Mouse (Mus musculus): Measurements from ENCODE around the gene Wrb.

The Wrb gene

DNA sequence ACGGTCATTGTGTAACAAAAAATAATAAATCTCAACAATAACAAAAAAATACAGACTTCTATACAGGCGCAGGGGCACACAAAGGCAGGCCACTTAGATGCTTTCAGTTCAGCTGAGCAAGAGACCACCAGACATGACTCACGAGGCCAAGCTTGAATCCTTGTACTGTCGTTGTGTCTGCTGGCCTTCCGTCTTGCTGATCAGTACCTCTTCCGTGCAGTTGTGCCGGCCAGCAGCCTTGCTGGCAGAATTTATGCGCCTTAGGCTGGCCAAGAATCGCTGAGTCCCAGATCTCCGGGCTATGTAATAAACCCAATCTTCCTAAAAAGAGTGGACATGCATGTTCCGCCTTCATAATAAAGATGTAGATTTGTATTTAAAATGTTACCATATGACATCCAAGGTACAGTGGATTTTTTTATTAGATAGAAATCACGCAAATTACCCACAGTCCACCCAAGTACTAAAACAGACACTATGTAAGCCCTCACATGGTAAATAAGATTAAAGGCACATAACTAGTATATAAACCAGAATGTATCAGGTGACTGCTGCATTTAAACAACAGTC, 13.4 kb downstream of the Wrb start:
- DNase-seq (ENCODE audit: low read depth, low spot score): no peak

DNA sequence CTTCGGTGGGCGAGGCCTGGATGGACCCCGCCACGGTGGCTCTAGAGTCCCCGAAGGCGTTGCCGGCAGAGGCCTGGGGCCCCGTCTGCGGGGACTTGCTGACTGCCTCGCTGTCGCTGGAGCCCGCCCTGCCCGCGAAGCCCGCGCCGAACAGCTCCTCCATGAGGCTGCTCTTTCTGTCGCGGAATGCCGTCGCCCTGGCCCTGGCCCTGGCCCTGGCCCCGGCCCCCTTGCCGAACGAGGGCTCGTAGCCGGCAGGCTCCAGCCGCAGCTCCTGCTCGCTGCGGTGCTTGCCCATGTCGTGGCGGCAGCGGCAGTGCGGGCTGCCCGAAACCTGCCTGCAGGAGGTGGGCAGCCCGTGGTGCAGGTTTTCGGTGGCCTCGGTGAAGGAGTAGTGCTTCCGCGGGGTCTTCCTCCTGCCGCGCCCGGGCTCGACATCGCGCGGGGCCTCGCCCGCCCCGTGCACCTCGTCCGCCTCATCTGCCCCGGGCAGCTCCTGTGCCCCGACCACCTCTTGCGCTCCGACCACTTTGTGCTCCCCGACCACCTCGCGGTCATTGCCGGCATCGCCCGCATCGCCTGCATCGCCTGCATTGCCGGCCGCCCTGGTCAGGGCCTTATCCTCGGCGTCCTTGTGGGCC, 14.0 kb downstream of the Wrb start:
- no peak for DNase-seq (ENCODE audit: low read depth, low spot score)

DNA sequence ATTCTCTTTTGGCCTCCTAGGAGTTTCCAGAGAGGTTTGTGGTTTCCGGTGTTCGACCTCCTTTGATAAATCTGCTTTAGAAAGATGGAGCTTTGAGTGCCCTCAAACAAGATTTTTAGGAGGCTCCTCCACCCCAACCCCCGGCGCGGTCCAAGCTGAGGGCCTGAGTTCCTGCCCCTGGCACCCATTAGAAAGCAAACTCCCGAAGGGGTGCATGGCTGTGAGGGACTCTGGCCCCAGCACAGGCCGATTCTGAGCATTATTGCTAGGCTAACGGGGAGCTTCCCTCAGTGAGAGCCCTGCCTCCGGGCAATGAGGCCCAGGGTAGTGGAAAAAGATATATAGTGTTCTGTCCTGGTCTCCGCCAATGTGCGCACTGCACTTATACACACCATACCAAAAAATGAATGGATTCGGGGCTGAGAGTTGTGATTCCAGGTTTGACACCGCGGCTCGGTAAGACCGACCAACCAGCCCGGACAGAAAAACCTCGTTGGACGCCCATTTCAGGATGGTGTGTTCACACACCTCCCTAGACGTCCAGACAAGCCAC, 14.7 kb downstream of the Wrb start:
- no peak for DNase-seq (ENCODE audit: low read depth, low spot score)

DNA sequence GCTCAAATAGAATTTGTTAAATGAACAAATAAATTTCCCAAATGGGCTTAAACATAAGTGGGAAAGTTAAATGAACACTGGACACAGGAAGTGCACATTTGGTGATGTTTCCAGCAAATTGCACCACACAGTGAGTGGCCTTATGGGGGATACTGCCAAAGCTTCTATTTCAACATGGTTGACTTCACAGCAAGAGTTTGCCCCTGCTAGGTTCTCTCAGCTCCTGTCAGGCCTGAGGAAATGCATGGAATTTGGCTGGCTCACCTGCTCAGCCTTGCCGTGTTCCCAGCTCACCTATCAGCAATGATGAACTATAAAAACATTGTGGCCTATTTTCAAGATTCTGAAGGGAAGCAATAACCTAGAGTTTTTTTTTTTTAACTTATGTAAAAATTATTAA, 15.7 kb downstream of the Wrb start:
- DNase-seq (ENCODE audit: low read depth, low spot score): no peak

DNA sequence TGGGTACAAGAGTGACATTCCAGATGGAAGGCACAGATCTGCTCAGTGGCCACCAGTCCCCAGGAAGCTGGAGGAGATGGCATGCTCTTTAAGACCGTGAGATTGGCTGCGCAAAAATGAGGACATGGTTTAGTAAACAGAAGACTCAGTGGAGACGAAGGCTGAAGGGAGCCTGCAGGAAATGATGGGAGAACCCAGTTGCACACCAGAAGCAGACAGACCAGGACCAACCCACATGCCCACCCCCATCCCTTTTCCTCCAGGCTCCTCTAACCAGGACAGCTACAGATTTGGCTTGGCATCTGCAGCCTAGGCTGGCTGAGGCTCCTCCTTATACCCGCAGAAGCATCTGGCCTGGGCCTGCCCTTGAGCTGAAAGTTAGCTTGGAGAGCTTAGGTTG, 16.1 kb downstream of the Wrb start:
- DNase-seq (ENCODE audit: low read depth, low spot score): no peak

DNA sequence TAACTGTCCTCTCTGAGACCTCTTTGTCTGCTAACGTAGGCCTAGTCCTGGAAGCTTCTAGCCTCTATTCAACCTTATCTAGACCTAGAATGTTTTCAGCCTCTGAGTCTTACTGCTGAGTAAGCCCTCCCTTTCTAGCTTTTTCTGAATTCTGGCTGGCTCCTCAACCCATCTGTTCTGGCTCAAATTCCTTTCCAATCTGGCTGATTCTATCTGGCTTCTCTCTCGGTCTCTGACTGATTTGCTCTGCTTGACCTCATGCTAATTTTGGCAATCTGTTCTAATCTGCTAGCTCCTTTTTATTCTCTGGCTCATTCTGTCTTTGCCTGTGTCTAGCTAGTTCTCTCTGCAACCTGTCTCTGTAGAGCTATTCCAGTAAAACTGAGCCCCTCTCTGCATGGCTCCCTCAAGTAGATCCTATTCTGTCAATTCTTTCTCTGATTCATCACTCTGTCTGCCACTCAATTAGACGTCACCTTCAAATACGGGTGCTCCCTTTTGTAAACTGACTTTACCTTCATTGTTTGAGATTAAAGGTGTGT, 20.6 kb downstream of the Wrb start:
- DNase-seq (ENCODE audit: low read depth, low spot score): no peak

DNA sequence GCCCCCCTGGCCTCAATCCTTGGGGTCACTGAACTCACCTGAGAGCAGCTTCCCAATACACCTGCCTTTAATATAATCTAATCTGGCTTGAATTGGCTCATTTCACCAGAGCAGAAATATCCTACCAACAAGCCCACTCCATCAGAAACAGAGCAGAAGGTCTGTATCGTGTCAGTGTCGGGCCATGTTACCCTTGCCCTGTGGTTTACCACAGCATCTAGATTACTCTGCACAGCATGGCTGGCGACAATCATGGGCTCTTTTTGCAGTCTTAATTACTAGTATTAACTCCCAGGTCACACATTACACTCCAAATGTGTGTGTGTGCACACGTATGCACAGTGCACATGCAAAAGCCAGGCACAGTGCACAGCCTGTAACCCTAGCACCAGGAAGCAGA, 23.6 kb downstream of the Wrb start:
- no peak for DNase-seq (ENCODE audit: low read depth, low spot score)

DNA sequence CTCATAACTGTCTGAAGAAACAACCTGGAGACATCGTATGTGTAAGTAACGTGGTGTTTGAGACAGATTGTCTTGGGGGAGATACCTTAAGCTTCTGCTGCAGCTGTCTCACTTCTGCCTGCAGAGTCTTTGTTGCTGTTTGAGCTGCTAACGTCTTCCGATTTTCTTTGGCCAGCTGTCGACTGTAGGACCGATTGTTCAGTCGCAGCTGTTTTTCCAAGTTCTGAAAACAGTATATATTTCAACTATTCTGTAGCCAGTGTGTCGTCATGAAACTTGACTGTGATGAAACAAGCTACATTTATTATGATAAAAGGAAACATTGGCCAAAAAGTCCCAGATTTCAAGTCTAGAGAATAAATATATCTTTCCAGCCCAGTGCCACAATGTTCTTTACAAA, 28.4 kb downstream of the Wrb start:
- DNase-seq (ENCODE audit: low read depth, low spot score): no peak

DNA sequence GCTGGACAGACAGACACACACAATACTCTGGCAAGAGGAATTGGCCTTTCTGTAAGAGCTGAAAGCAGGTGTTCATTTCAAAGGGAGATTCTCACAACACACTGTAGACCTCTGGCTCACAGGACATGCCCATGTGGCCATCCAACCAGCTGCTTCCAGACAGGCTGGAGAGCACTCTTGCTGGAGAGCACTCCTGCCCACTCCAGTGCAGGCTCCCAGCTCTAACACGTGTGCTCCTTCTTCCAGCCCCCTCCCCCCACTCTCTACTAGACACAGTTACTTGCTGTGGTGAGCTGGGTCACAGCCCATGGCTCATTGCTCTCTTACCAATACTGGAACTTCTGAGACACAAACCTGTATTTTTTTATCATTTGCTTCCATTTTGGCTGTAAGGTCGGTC, 30.2 kb downstream of the Wrb start:
- DNase-seq (ENCODE audit: low read depth, low spot score): no peak

DNA sequence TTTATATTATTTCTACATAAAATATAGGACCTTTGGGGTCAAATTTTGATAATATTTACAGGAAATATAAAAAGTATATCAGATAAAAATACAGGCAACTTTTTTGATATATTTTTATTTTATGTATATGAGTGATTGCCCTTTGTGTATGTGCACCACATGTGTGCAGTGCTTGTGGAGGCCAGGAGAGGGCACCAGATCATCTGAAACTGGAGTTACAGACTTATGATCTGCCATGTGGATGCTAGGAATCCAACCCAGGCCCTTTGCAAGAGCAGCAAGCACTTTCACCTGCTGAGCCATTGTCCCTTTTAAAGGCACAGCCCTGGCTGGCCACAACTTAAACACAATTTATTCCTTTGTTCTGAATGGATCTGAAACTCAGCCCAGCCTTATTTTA, 33.9 kb downstream of the Wrb start:
- DNase-seq (ENCODE audit: low read depth, low spot score): no peak

DNA sequence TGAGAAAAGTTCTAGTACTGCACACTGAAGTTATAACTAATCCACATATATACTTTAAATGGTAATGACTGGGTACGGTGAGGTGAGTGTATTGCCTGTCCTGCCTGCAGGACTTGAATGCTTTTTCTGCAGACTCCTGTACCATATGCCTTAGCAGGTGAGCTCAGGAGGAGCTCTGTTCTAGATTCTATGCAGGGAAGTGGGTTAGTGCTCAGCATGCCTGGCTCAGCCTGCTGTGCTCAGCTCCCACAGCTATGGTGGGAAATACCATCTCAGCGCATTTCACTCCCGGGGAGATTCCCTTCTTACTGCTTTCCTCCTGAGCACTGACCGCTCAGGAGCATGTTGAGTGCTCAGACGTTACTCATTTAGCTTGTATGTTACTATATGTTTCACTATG, 42.4 kb downstream of the Wrb start:
- no peak for DNase-seq (ENCODE audit: low read depth, low spot score)

DNA sequence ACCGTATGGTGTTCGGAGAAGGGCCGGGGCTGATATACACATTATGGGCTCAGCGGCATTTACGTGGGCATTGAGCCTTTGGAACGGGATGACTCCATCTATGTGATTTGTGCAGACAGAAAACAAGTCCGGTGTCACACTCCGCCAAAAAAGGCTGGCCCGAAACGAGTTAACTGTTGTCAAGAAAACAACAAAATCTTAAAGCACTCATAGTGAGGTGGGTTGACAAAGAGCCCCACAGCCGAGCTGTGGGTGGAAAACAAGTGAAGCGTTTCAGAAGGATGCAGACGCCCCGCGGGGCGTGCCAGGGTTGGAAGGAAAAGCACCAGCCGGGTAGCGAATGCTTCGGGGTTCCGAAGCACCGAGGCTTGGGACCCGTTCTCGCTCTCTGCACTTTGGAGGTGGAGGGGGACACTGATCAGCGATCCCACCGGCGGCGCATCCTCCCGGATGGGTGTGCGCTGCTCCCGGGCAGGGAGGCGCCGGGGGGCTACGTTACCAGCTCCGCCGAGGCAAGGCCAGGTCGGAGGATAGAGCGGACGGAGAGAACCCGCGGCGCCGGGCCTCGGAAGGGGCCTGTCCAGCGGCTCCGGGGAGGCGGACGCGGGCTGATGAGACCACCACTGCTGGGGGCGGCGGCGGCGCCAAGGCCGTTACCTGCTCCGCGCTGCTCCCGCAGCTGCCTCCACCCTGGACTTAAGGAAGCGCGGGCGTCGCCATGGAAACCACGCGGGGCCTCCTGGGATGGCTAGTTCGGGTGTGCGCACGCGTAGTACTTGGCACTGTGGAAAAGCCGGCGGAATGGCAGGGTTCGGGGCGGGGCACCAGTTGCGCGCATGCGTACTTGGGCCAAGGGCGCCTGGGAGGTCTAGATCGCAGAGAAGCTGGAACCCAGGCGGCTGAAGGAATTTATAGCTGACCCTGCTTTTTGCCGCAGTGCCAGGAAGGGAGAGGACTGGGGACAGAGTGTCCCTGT, 46.6 kb downstream of the Wrb start, which contains the start of gene Lca5l:
TSS of gene Lca5l (minus strand) at position 741 of the 976 bp plus-strand sequence.
- DNase-seq (ENCODE audit: low read depth, low spot score): peak; percentile 78

DNA sequence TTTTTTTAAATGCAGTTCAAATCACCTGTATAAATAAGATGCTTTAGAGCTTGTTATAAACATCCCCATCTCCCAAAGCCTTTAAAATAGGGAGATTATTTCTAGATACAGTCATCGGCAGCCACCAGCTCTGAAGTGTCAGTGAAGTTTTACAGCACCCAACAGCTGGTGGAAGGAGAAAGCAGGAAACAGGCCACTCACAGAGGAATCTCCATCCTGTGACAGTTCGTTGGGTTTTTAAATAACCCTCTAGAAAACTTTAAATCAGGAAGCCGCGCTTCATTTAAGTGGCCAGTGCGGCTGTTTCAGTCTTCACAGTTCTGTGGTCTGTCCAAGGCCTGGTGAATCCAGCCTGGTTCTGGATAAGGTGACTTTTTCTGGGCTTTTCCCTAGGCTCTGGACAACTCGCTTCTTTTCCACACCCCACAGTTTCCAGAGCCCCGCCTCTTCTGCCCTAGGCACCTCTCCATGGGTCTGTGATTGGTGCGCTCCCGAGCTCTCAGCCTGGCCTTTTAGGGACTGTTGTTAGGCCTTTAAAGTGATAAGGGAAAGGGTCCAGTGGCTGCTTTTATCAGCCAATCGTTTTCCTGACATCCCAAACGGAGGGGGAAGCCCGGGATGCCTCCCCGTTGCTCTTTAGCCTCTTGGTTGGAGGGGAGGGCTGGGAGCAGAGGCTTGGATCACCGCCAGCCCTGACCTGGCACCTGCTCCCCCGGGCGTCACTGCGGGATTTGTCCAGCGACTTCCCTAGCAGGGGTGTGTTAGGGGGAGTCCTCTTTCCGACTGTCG, 54.9 kb downstream of the Wrb start, which contains the start of gene Sh3bgr:
TSS of gene Sh3bgr (plus strand) at position 538 of the 789 bp plus-strand sequence.
- DNase-seq (ENCODE audit: low read depth, low spot score): no peak

DNA sequence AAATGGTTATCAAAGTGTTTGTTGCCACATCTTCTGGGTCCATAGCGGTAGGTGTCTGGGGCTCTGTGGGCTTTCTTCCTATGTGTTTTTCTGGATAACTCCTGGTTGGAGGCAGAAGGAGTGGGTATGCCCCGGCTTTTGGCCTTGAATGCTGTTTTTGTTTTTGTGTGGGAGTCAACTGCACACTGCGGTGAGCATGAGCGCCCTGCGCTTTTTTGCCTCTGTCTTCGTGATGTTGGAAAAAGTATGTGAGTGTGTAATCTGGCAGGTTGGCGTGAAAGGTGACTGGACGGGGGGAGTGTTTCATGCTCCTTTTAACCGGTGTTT, 55.5 kb downstream of the Wrb start:
- DNase-seq (ENCODE audit: low read depth, low spot score): no peak

DNA sequence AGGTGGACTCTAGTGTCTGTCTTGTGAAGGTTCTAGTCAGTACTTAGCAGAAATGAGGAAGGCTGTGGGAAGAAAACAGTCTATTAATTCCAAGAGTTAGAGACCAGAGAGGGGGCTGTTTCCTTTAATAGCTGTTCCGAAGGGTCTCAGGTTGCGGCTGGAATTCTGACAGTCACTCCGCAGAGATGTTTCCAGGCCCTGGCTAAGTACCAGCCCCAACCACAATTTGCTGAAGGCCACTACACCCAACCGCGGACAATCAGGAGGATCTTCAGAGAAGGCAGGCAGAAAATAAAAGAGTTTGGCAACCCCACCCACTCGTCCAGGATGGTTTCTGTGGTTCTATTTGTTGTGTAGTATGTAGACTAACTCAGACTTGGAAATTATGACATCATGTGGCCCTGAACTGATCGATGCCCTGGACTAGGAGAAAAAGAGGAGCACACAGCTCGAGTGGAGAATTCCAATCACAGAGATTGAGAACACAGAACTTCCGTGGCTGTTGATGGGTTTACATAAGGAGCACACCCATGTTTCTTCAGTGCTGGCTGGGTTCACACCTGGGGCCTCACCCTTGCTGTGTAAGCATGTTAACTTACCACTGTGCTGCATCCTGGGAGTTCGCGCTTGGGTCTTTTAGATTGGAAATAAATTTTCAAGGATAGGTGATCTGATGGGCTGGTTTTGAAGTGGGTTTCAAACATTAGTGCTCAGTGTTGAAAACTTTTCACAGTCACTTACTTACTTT, 56.5 kb downstream of the Wrb start:
- no peak for DNase-seq (ENCODE audit: low read depth, low spot score)

Data from c-Kit-negative CD71-positive TER-119-positive erythroid progenitor cells, embryonic 14.5 days (primary cell).